Mouse (Mus musculus): Measurements from ENCODE around the gene Gabrr2.

DNA sequence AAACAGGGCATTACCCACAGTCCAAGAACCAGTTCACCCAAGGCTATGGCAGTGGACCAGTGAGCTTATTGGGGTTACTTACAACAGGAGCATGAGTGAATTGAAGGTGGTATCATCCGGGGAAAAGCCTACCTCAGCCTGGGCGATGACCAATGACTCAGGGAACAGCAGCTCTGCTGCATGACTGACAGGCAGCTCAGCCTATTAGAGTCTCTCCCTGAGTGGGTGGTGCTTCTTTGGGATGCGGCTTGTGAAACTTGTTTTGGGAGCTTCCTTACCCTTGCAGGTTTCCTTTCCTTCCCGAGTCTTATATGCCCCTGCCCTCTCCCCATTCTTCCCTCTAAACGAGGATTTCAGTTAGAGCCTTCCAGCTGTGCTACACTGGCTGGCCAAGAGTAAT, 10.1 kb upstream of the Gabrr2 start:
- no peak for TF ChIP-seq CTCF (IDR thresholded peaks at IDR 0.05; ENCODE audit: control insufficient read depth, insufficient read depth, insufficient read length)
- TF ChIP-seq MYOD1 (IDR thresholded peaks at IDR 0.05; ENCODE audit: control insufficient read depth, insufficient read length, low read depth), result no peak
- TF ChIP-seq FOSL1 (IDR thresholded peaks at IDR 0.05; ENCODE audit: insufficient read depth, low read length, poor library complexity, severe bottlenecking), result no peak
